Mouse (Mus musculus): ENCODE measurements around the gene Rab5if. TPM values are rescaled to one million over a fixed set of nuclear protein-coding genes. Genes with fewer than 3 reads are reported as not detected.

The Rab5if gene
- polyA plus RNA-seq, 1 experiment from 2014 or later, result 131 TPM

DNA sequence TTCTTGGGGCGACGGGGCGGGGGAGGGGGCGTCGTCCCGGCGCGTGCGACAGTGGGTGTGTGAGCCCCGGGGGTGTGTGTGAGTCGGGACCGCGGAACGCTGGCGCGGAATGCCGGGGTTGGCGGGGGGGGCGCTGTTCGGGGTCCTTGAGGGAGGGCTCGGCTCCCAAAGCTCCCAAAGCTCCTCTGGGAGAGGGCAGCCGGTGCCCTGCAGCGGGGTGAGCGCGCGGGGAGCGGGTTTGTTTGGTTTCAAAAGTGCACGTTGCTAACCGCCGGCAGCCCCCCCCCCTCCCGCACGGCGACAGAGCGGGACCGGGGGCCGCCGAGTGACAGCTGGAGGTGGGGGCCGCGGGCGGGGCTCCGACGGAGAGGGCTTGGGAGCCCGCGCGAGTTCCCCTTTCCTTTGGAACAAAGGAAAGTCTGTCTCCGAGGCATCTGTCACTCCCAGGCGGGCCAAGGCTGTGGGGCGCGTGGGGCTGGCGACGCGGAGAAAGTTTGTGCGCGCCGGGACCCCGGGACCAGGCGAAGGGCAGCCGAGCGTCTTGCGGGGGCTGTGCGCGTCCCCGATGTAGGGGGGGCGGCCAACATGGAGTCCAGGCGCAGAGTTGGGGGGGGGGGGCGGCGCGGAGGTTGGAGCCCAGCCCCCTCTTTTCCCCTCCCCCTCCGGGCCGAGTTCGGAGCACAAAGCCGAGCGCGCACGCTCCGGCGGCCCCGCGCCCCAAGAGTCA lies 22.5 kb upstream of the Rab5if start:
- Histone ChIP-seq H3K36me3 (ENCODE audit: control insufficient read depth, insufficient read depth) (no peaks in the 10 kb centered on the region), H3K4me1 (replicated peaks; ENCODE audit: control insufficient read depth, insufficient read depth, low read length) (peaks cover 48% of the 10 kb centered on the region), H3K27ac (ENCODE audit: low read length) (peak overlapping the region; percentile 82), H3K4me2 (ENCODE audit: low read length) (peak overlapping the region; percentile 88), H3K4me3 (replicated peaks; ENCODE audit: low read length) (peak overlapping the region; percentile 75), H3K27me3 (replicated peaks; ENCODE audit: control insufficient read depth, insufficient read depth, low read length) (no peaks in the 10 kb centered on the region), H3K9ac (replicated peaks; ENCODE audit: low read depth, low read length) (peak overlapping the region; percentile 72), H3K9me3 (ENCODE audit: control insufficient read depth, low read length) (no peaks in the 10 kb centered on the region)
- WGBS, result under 1% methylated on average over 52 of the region's 79 CpGs
- ATAC-seq, result peak; percentile 47

GRCm38 (mm10) chr2:156841028-156841840 lies 21.7 kb upstream of the Rab5if start:
- peak; percentile 14; the same call in 1 of the 2 replicates for ATAC-seq
- Histone ChIP-seq H3K27me3 (replicated peaks; ENCODE audit: control insufficient read depth, insufficient read depth, low read length) (no peaks in the 10 kb centered on the region), H3K9ac (replicated peaks; ENCODE audit: low read depth, low read length) (peak overlapping the region; percentile 72), H3K4me2 (ENCODE audit: low read length) (peak overlapping the region; percentile 88), H3K9me3 (ENCODE audit: control insufficient read depth, low read length) (no peaks in the 10 kb centered on the region), H3K4me3 (replicated peaks; ENCODE audit: low read length) (peak overlapping the region; percentile 75), H3K36me3 (ENCODE audit: control insufficient read depth, insufficient read depth) (no peaks in the 10 kb centered on the region), H3K27ac (ENCODE audit: low read length) (peak overlapping the region; percentile 82), H3K4me1 (replicated peaks; ENCODE audit: control insufficient read depth, insufficient read depth, low read length) (peaks cover 48% of the 10 kb centered on the region)
- WGBS, result under 1% methylated on average over 42 of the region's 42 CpGs

- WGBS, result 2% methylated on average over 20 of the region's 20 CpGs
- peak overlapping the region; percentile 72 for H3K9ac ChIP-seq (replicated peaks; ENCODE audit: low read depth, low read length)
- peak overlapping the region; percentile 75 for H3K4me3 ChIP-seq (replicated peaks; ENCODE audit: low read length)
- peak; percentile 47 for ATAC-seq
- peak overlapping the region; percentile 82 for H3K27ac ChIP-seq (ENCODE audit: low read length)
- no peaks in the 10 kb centered on the region for H3K27me3 ChIP-seq (replicated peaks; ENCODE audit: control insufficient read depth, insufficient read depth, low read length)
- H3K9me3 ChIP-seq (ENCODE audit: control insufficient read depth, low read length), result no peaks in the 10 kb centered on the region
- H3K4me1 ChIP-seq (replicated peaks; ENCODE audit: control insufficient read depth, insufficient read depth, low read length), result peaks cover 48% of the 10 kb centered on the region
- no peaks in the 10 kb centered on the region for H3K36me3 ChIP-seq (ENCODE audit: control insufficient read depth, insufficient read depth)
- peak overlapping the region; percentile 88 for H3K4me2 ChIP-seq (ENCODE audit: low read length)
Measured at GRCm38 (mm10) chr2:156841841-156842706, 20.9 kb upstream of the Rab5if start.

GRCm38 (mm10) chr2:156842711-156843110 lies 20.2 kb upstream of the Rab5if start:
- Histone ChIP-seq H3K27ac (ENCODE audit: low read length) (no peak overlapping the region; the same call in 1 of the 2 replicates), H3K27me3 (replicated peaks; ENCODE audit: control insufficient read depth, insufficient read depth, low read length) (no peaks in the 10 kb centered on the region), H3K9me3 (ENCODE audit: control insufficient read depth, low read length) (no peaks in the 10 kb centered on the region), H3K4me2 (ENCODE audit: low read length) (peak overlapping the region; percentile 88), H3K4me1 (replicated peaks; ENCODE audit: control insufficient read depth, insufficient read depth, low read length) (peaks cover 48% of the 10 kb centered on the region), H3K4me3 (replicated peaks; ENCODE audit: low read length) (peak overlapping the region; percentile 75), H3K36me3 (ENCODE audit: control insufficient read depth, insufficient read depth) (no peaks in the 10 kb centered on the region), H3K9ac (replicated peaks; ENCODE audit: low read depth, low read length) (no peak overlapping the region; the same call in 1 of the 2 replicates)
- 13% methylated on average over 11 of the region's 11 CpGs for WGBS
- no peak for ATAC-seq

- no peaks in the 10 kb centered on the region for H3K36me3 ChIP-seq (ENCODE audit: control insufficient read depth, insufficient read depth)
- no peak for ATAC-seq
- H3K27me3 ChIP-seq (replicated peaks; ENCODE audit: control insufficient read depth, insufficient read depth, low read length), result no peaks in the 10 kb centered on the region
- no peak overlapping the region for H3K27ac ChIP-seq (ENCODE audit: low read length)
- no peaks in the 10 kb centered on the region for H3K9me3 ChIP-seq (ENCODE audit: control insufficient read depth, low read length)
- 57% methylated on average over 10 of the region's 10 CpGs for WGBS
- H3K4me3 ChIP-seq (replicated peaks; ENCODE audit: low read length), result no peak overlapping the region
- H3K9ac ChIP-seq (replicated peaks; ENCODE audit: low read depth, low read length), result no peak overlapping the region
- H3K4me1 ChIP-seq (replicated peaks; ENCODE audit: control insufficient read depth, insufficient read depth, low read length), result peaks cover 48% of the 10 kb centered on the region
- H3K4me2 ChIP-seq (ENCODE audit: low read length), result no peak overlapping the region
Measured at GRCm38 (mm10) chr2:156843331-156843730, 19.6 kb upstream of the Rab5if start.

DNA sequence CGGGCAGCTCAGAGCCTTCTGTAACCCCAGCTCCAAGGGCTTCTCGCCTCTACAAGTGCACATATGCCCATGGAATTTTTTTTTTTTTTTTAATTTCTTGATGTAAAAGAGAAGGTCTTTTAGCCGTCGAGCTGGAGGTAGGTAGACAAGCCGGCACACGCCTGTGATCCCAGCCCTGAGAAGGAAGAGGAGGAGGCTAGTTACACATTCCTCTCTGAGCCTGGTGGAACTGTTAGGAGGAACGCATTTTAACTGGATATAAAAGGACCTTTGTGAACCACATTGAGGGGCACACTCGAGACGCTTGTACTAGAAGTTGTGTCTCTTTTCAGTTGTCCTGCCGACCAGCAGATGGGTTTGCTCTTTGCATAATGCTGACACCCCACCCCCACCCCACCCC lies 18.2 kb upstream of the Rab5if start:
- peaks cover 43% of the 10 kb centered on the region for H3K4me1 ChIP-seq (replicated peaks; ENCODE audit: control insufficient read depth, insufficient read depth, low read length)
- no peaks in the 10 kb centered on the region for H3K9me3 ChIP-seq (ENCODE audit: control insufficient read depth, low read length)
- H3K4me2 ChIP-seq (ENCODE audit: low read length), result no peak overlapping the region
- no peak overlapping the region for H3K9ac ChIP-seq (replicated peaks; ENCODE audit: low read depth, low read length)
- H3K27ac ChIP-seq (ENCODE audit: low read length), result no peak overlapping the region
- 36% methylated on average over 10 of the region's 10 CpGs for WGBS
- no peaks in the 10 kb centered on the region for H3K27me3 ChIP-seq (replicated peaks; ENCODE audit: control insufficient read depth, insufficient read depth, low read length)
- ATAC-seq, result no peak
- no peaks in the 10 kb centered on the region for H3K36me3 ChIP-seq (ENCODE audit: control insufficient read depth, insufficient read depth)
- no peak overlapping the region for H3K4me3 ChIP-seq (replicated peaks; ENCODE audit: low read length)

DNA sequence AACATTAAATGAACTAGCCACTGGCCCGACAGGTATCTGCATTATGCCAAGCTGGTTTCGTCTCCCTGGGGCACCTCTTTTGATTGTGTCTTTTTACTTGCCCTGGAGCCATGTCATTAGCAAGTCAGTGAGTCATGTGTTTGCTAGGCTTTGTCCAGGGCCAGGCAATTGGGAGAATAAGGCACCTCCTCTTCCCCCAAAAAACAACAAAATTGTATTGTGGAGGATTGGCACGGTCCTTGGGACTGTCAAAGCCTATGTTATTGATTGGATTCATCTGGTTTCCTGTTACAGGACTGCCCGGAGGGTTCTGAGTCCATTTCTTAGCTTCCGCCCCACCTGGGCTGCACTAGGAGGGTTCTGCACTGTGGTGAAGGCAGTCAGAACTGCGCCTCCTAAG lies 15.3 kb upstream of the Rab5if start:
- Histone ChIP-seq H3K9me3 (ENCODE audit: control insufficient read depth, low read length) (no peaks in the 10 kb centered on the region), H3K27ac (ENCODE audit: low read length) (no peak overlapping the region), H3K27me3 (replicated peaks; ENCODE audit: control insufficient read depth, insufficient read depth, low read length) (no peaks in the 10 kb centered on the region), H3K4me3 (replicated peaks; ENCODE audit: low read length) (no peak overlapping the region), H3K4me2 (ENCODE audit: low read length) (no peak overlapping the region), H3K36me3 (ENCODE audit: control insufficient read depth, insufficient read depth) (no peaks in the 10 kb centered on the region), H3K9ac (replicated peaks; ENCODE audit: low read depth, low read length) (no peak overlapping the region), H3K4me1 (replicated peaks; ENCODE audit: control insufficient read depth, insufficient read depth, low read length) (peaks cover 20% of the 10 kb centered on the region)
- 53% methylated on average over 6 of the region's 6 CpGs for WGBS
- no peak for ATAC-seq

DNA sequence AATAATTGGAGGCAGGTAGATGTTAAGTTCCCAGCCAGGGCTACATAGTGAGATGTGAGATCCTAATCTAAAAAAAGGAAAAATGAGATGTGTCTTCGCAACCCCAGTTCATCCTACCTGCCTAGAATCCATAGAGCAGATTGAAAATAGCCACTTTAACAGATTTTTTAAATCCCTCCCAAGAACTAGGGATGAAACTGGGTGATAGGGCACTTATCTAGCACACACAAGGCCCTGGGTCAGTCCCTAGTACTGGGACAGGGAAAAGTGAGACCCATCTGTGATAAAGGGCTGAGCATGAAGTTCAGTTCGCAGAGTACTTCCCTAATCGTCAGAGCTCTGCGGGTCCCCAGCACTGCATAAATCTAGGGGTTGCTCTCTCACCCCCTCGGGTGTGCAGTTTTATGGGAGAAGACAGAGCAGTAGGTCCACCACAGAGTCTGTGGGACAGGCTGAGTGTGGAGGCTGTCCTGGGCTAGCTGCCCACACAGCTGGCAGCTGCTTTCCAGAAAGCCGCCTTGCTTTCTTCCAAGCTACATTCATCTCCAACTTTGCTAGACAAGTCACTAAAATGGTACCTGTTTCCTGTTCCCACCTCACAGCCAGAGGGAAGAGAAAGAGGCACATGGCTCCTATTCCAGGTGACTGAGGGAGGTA lies 14.3 kb upstream of the Rab5if start:
- no peaks in the 10 kb centered on the region for H3K9me3 ChIP-seq (ENCODE audit: control insufficient read depth, low read length)
- no peak overlapping the region for H3K27ac ChIP-seq (ENCODE audit: low read length)
- no peak overlapping the region for H3K4me2 ChIP-seq (ENCODE audit: low read length)
- no peaks in the 10 kb centered on the region for H3K27me3 ChIP-seq (replicated peaks; ENCODE audit: control insufficient read depth, insufficient read depth, low read length)
- H3K4me1 ChIP-seq (replicated peaks; ENCODE audit: control insufficient read depth, insufficient read depth, low read length), result peaks cover 12% of the 10 kb centered on the region
- no peak overlapping the region for H3K9ac ChIP-seq (replicated peaks; ENCODE audit: low read depth, low read length)
- no peak overlapping the region for H3K4me3 ChIP-seq (replicated peaks; ENCODE audit: low read length)
- no peaks in the 10 kb centered on the region for H3K36me3 ChIP-seq (ENCODE audit: control insufficient read depth, insufficient read depth)
- WGBS, result 84% methylated on average over 6 of the region's 6 CpGs
- ATAC-seq, result no peak

All from forebrain, embryonic 16.5 days (tissue).